Mouse (Mus musculus): ENCODE measurements around the gene Kif1a.
A peak's percentile ranks its signal among the peaks of the same experiment; 100 is the strongest.

Kif1a gene

GRCm38 (mm10) chr1:93101571-93102061 lies at the start of gene Kif1a:
Gene Kif1a, minus strand, starts transcription at chr1:93101951.
- no peak for DNase-seq (ENCODE audit: extremely low spot score, low read depth, low spot score)

- no peak for DNase-seq (ENCODE audit: extremely low spot score, low read depth, low spot score)
Observed at GRCm38 (mm10) chr1:93150907-93151661, 49.3 kb upstream of the Kif1a start.

- no peak for DNase-seq (ENCODE audit: extremely low spot score, low read depth, low spot score)
Observed at GRCm38 (mm10) chr1:93144176-93144575, 42.4 kb upstream of the Kif1a start.

GRCm38 (mm10) chr1:93142871-93143270 lies 41.1 kb upstream of the Kif1a start:
- DNase-seq (ENCODE audit: extremely low spot score, low read depth, low spot score): no peak

GRCm38 (mm10) chr1:93139713-93140112 lies 38.0 kb upstream of the Kif1a start:
- no peak for DNase-seq (ENCODE audit: extremely low spot score, low read depth, low spot score)

GRCm38 (mm10) chr1:93138534-93138933 lies 36.8 kb upstream of the Kif1a start:
- no peak for DNase-seq (ENCODE audit: extremely low spot score, low read depth, low spot score)

- no peak for DNase-seq (ENCODE audit: extremely low spot score, low read depth, low spot score)
Observed at GRCm38 (mm10) chr1:93135036-93135526, 33.3 kb upstream of the Kif1a start, which contains the start of gene Agxt. Gene Agxt, plus strand, starts transcription at chr1:93135240.

- DNase-seq (ENCODE audit: extremely low spot score, low read depth, low spot score): no peak
Observed at GRCm38 (mm10) chr1:93132676-93133075, 30.9 kb upstream of the Kif1a start.

- DNase-seq (ENCODE audit: extremely low spot score, low read depth, low spot score): no peak
Observed at GRCm38 (mm10) chr1:93130242-93130983, 28.7 kb upstream of the Kif1a start.

GRCm38 (mm10) chr1:93128710-93129349 lies 27.1 kb upstream of the Kif1a start:
- DNase-seq (ENCODE audit: extremely low spot score, low read depth, low spot score): no peak

- DNase-seq (ENCODE audit: extremely low spot score, low read depth, low spot score): no peak
Observed at GRCm38 (mm10) chr1:93128209-93128608, 26.5 kb upstream of the Kif1a start.

GRCm38 (mm10) chr1:93125256-93125655 lies 23.5 kb upstream of the Kif1a start:
- DNase-seq (ENCODE audit: extremely low spot score, low read depth, low spot score): no peak

- DNase-seq (ENCODE audit: extremely low spot score, low read depth, low spot score): no peak
Observed at GRCm38 (mm10) chr1:93124066-93124465, 22.3 kb upstream of the Kif1a start.

- DNase-seq (ENCODE audit: extremely low spot score, low read depth, low spot score): no peak
Observed at GRCm38 (mm10) chr1:93123179-93123854, 21.6 kb upstream of the Kif1a start.

GRCm38 (mm10) chr1:93118816-93119215 lies 17.1 kb upstream of the Kif1a start:
- DNase-seq (ENCODE audit: extremely low spot score, low read depth, low spot score): no peak

GRCm38 (mm10) chr1:93115471-93115870 lies 13.7 kb upstream of the Kif1a start:
- no peak for DNase-seq (ENCODE audit: extremely low spot score, low read depth, low spot score)

GRCm38 (mm10) chr1:93114713-93115463 lies 13.1 kb upstream of the Kif1a start:
- DNase-seq (ENCODE audit: extremely low spot score, low read depth, low spot score): peak; percentile 69

- DNase-seq (ENCODE audit: extremely low spot score, low read depth, low spot score): no peak
Observed at GRCm38 (mm10) chr1:93102700-93103099, 949 bp upstream of the Kif1a start.

GRCm38 (mm10) chr1:93100576-93101491 lies 917 bp downstream of the Kif1a start:
- no peak for DNase-seq (ENCODE audit: extremely low spot score, low read depth, low spot score)
